Mouse (Mus musculus): ENCODE results near the gene Rbfox1.

GRCm38 (mm10) chr16:6095604-6096372 is 210.6 kb downstream of the Rbfox1 start:
- no peak for TF ChIP-seq GATA1 (IDR thresholded peaks at IDR 0.05; ENCODE audit: borderline replicate concordance, low read length)
- TF ChIP-seq FLI1 (IDR thresholded peaks at IDR 0.05; ENCODE audit: low read length) = no peak

Data from megakaryocyte, embryonic 14.5 days (primary cell).